Mouse (Mus musculus): ENCODE results near the gene Fos.

- TF ChIP-seq POLR2A (IDR thresholded peaks at IDR 0.05; ENCODE audit: low read depth, low read length) (no peak), CTCF (IDR thresholded peaks at IDR 0.05; ENCODE audit: borderline replicate concordance, insufficient read depth, low read length) (no peak)
These were observed 47.6 kb upstream of the Fos start for GRCm38 (mm10) chr12:85426126-85426525.

Data from embryonic fibroblast, embryonic 13.5 days (primary cell).